Mouse (Mus musculus) testis, postnatal 14 days (tissue): ENCODE results near the gene Cd300lg.

Source experiments
- DNase-seq: peaks from one replicate; pipeline ENCODE4 v3.0.0; 2021; ENCODE audit warnings: low spot score

Cd300lg gene

GRCm38 (mm10) chr11:102025991-102026660, 15.2 kb upstream of the Cd300lg start:
- DNase-seq: no peak

DNA sequence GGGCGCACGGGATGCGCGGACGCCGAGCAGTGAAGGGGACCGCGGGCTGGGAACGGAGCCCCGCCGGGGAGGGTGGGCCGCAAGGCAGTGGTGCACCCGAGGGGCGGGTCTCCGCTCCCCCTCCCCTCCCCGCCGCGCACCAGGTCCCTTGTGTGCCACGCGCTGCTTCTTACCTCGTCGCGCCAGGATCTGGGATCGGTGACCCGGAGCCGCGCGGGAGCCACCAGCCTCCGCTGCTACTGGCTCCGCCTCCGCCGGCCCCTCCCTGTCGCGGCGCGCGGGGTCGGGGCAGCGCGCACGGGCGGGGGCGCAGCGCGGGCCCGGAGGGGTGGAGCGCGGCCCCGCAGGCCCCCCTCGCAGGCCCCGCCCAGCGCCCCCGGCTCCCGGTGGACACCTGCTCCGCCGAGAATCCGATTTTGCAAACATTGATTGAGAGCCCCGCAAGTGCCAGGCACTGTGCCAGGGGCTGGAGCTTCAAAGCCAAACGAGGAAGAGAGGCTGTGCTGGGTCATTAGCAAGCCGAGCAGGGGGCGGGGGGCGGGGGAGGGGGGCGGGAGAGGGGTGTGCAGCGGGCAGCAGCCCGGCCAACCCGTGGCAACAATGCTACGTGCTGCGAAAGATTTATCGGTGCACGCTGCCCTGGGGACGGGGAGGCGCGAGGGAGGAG, 14.5 kb upstream of the Cd300lg start:
- DNase-seq: peak; percentile 85

DNA sequence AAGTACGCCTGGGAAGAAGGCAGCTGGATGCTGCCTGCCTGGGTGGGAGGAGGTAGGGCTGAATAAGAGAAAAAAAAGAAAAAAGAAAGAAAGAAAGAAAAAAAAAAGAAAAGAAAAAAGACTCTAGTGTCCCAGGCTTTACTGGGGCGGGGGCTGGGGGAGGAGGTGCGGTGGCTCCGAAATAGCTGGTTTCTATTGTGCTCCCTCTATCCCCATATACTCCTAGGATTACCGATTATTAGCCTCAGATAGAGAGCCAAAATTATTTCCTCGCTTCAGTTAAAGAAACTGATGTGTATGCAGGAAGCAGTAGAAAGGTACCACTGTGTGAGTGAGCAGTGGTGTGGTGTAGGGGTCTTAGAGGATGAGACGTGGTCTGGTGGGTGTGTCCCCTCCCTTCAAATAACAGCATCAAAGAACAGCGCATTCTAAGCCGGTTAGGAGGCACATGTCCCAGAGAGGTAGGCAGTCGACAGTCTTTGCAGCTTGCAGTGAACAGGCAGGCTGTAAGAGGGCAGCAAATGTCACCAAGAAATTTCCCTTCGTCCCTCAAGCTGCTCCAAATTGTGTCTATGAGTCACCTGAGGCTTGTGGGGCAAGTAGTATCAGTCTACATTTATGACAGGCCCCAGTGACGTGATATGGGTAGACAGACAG, 13.8 kb upstream of the Cd300lg start:
- no peak for DNase-seq

GRCm38 (mm10) chr11:102028087-102028816, 13.1 kb upstream of the Cd300lg start, which contains the start of gene Mpp3:
Gene Mpp3, minus strand, starts transcription at chr11:102028461.
- no peak for DNase-seq

DNA sequence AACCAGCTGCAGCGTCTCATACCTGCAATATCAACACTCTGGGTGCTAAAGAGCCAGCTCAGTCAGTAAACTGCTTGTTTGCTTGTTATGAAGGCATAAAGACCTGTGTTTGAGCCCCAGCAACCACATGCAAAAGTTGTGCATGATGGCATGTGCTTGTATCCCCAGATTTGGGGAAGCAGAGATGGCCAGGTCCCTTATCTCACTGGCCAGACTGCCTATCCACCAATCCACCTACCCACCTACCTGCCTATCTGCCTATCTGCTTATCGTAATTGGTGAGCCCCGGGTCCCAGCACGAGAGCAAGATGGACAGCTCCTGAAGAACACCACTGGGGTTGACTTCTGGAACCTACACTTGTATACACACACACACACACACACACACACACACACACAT, 12.0 kb upstream of the Cd300lg start:
- no peak for DNase-seq

DNA sequence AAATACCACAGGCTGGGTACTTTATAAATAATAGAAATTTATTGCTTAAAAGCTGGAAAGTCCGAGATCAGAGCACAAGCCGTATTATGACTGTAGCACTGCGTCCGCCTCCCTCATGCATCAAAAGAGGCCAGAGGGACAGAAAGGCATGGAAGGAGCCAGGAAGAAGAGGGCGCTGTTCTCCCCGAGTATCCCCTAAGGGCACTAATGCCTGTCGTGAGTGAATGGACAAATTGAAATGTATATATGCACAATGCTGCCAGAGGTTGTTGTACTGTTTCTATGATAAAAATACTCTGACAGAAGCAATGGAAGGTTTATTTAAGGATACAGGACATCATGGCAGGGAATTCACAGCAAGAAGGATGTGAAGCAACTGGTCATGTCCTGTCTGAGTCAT, 11.3 kb upstream of the Cd300lg start:
- no peak for DNase-seq

DNA sequence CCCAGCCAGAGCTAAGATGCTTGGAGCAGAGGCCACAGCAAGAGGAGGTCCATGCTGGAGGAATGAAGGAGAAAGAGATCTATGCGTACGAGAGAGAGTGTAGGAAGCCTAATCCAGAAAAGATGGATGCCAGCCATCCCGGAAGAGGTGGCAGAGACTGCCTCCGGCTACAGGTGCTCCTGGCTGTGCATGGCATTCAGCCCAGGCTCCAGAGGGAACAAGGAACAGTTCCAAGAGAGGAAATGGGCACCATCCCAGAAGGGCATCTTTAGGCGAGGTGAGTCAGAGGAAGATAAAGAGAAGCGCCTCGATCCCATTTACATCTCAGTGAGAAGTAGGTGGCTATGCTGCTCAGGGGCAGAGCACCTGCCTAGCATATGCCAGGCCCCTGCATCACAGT, 10.2 kb upstream of the Cd300lg start:
- peak; percentile 49 for DNase-seq

GRCm38 (mm10) chr11:102033055-102033591, 8.2 kb upstream of the Cd300lg start:
- no peak for DNase-seq

DNA sequence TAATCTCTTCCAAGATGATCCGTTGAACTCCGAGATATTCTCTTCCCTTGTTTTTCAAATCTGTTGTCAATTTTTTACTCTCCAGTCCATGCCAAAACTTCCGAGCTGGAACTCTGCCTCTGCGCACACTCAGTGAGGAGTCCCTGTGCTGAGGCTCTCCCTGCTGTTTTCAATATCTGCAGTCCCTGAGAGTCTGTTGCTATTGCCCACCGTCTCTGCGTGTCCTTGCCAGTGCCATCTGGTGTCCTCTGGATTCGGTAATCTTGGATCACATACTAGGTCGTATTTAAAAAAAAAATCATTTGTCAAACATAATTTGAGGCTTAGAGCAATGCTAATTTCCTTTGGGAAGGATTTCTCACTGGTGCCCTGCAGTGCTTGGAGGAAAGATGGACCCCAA, 6.4 kb upstream of the Cd300lg start:
- DNase-seq: no peak

- DNase-seq: no peak
These were observed 5.8 kb upstream of the Cd300lg start for GRCm38 (mm10) chr11:102035456-102035960.

- no peak for DNase-seq
These were observed 5.0 kb upstream of the Cd300lg start for GRCm38 (mm10) chr11:102036336-102036735.

DNA sequence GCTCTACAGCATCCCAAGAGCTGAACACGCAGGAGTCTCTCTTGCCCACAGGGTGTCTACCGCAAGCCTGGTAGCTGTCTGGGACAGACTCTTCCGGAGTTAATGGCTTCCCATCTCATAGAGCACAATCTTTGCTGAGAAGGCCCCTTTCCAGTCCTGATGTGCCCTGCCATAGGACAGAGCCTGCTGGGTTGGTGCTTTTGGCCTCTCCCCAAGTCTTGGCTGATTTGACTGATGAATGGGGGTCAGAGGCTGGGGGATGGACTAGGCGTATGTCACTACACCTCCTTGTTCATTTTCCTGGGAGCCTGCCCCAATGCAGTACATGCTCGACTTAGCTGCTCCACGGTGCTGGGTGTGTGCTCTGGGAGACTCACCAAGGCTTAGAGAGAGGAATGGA, 3.5 kb upstream of the Cd300lg start:
- no peak for DNase-seq

GRCm38 (mm10) chr11:102039487-102040137, 1.7 kb upstream of the Cd300lg start:
- no peak for DNase-seq

- DNase-seq: peak; percentile 82
These were observed 1.2 kb upstream of the Cd300lg start for GRCm38 (mm10) chr11:102040138-102040524.

GRCm38 (mm10) chr11:102040646-102041045, 663 bp upstream of the Cd300lg start:
- DNase-seq: no peak

DNA sequence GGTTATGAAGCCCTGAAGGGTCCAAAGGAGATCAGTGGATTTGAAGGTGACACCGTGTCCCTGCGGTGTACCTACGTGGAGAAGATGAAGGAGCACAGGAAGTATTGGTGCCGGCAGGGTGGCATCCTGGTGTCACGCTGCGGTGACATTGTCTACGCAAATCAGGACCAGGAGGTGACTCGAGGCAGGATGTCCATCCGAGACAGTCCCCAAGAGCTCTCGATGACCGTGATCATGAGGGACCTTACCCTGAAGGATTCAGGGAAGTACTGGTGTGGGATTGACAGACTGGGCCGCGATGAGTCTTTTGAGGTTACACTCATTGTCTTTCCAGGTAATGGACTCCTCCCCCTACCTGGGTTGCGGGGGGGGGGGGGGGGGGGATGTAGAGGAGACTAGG, 1.7 kb downstream of the Cd300lg start:
- DNase-seq: no peak

DNA sequence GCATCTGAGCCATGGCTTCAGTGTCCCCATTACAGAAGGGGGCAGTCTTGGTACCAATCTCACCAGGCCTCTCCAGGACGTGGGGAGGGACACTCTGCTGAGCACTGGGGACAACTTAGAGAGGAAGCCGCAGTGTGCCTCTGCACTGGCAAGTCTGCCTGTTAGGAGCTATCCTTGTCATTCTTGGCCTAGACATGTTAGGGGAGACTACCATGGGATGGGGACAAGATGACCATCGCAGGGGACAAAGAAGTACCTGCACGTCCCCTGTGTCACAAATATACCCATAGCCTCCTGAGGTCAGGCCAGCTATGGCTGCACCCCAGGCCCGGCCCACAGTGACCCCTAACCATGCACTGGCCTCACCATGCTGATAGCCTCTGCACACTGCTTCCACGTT, 2.1 kb downstream of the Cd300lg start:
- DNase-seq: no peak

GRCm38 (mm10) chr11:102044691-102045212, 3.4 kb downstream of the Cd300lg start:
- DNase-seq: no peak

GRCm38 (mm10) chr11:102046607-102047006, 5.3 kb downstream of the Cd300lg start:
- DNase-seq: no peak

- no peak for DNase-seq
These were observed 8.7 kb downstream of the Cd300lg start for GRCm38 (mm10) chr11:102049875-102050482.

GRCm38 (mm10) chr11:102051541-102051940, 10.2 kb downstream of the Cd300lg start:
- DNase-seq: peak; percentile 60
